Mouse (Mus musculus): ENCODE results near the gene Rragd. TPM values are rescaled to one million over a fixed set of nuclear protein-coding genes. Genes with fewer than 3 reads are reported as not detected.

Rragd gene
- polyA plus RNA-seq, 1 experiment from 2014 or later = 41.9 TPM

GRCm38 (mm10) chr4:33066223-33066960, 83.6 kb downstream of the Rragd start:
- no peak overlapping the region for H3K27ac ChIP-seq (ENCODE audit: low read length)
- WGBS = 27% methylated on average over 14 of the region's 14 CpGs
- H3K4me1 ChIP-seq (ENCODE audit: control insufficient read depth, insufficient read depth, low read length) = peaks cover 8% of the 10 kb centered on the region
- no peaks in the 10 kb centered on the region for H3K36me3 ChIP-seq (ENCODE audit: control insufficient read depth, insufficient read depth)
- peak overlapping the region; percentile 60 for H3K4me2 ChIP-seq (ENCODE audit: low read depth, low read length)
- peak overlapping the region; percentile 60; the same call in 1 of the 2 replicates for H3K9ac ChIP-seq (ENCODE audit: low read length)
- H3K9me3 ChIP-seq (replicated peaks; ENCODE audit: control insufficient read depth, low read length) = no peaks in the 10 kb centered on the region
- H3K27me3 ChIP-seq (ENCODE audit: control insufficient read depth, insufficient read depth, low read length) = no peaks in the 10 kb centered on the region
- H3K4me3 ChIP-seq (ENCODE audit: low read length) = peak overlapping the region; percentile 31
- no peak for ATAC-seq (replicated peaks; ENCODE audit: extremely low read depth, insufficient read depth, low FRiP score)

GRCm38 (mm10) chr4:33067331-33067730, 84.5 kb downstream of the Rragd start:
- Histone ChIP-seq H3K4me2 (ENCODE audit: low read depth, low read length) (no peak overlapping the region), H3K4me3 (ENCODE audit: low read length) (no peak overlapping the region), H3K27ac (ENCODE audit: low read length) (no peak overlapping the region), H3K36me3 (ENCODE audit: control insufficient read depth, insufficient read depth) (no peaks in the 10 kb centered on the region), H3K9ac (ENCODE audit: low read length) (no peak overlapping the region), H3K4me1 (ENCODE audit: control insufficient read depth, insufficient read depth, low read length) (peaks cover 8% of the 10 kb centered on the region), H3K9me3 (replicated peaks; ENCODE audit: control insufficient read depth, low read length) (no peaks in the 10 kb centered on the region), H3K27me3 (ENCODE audit: control insufficient read depth, insufficient read depth, low read length) (no peaks in the 10 kb centered on the region)
- WGBS = 94% methylated on average over 3 of the region's 3 CpGs
- ATAC-seq (replicated peaks; ENCODE audit: extremely low read depth, insufficient read depth, low FRiP score) = no peak

- H3K9ac ChIP-seq (ENCODE audit: low read length) = no peak overlapping the region
- no peak overlapping the region for H3K27ac ChIP-seq (ENCODE audit: low read length)
- H3K27me3 ChIP-seq (ENCODE audit: control insufficient read depth, insufficient read depth, low read length) = no peaks in the 10 kb centered on the region
- H3K9me3 ChIP-seq (replicated peaks; ENCODE audit: control insufficient read depth, low read length) = no peaks in the 10 kb centered on the region
- no peak overlapping the region for H3K4me3 ChIP-seq (ENCODE audit: low read length)
- whole genome bisulfite sequencing = 77% methylated on average over 6 of the region's 6 CpGs
- no peaks in the 10 kb centered on the region for H3K36me3 ChIP-seq (ENCODE audit: control insufficient read depth, insufficient read depth)
- no peak overlapping the region for H3K4me2 ChIP-seq (ENCODE audit: low read depth, low read length)
- peaks cover 12% of the 10 kb centered on the region for H3K4me1 ChIP-seq (ENCODE audit: control insufficient read depth, insufficient read depth, low read length)
- no peak for ATAC-seq (replicated peaks; ENCODE audit: extremely low read depth, insufficient read depth, low FRiP score)
These were observed 85.0 kb downstream of the Rragd start for GRCm38 (mm10) chr4:33067826-33068225.

- WGBS = 48% methylated on average over 6 of the region's 6 CpGs
- H3K9ac ChIP-seq (ENCODE audit: low read length) = no peak overlapping the region
- H3K36me3 ChIP-seq (ENCODE audit: control insufficient read depth, insufficient read depth) = no peaks in the 10 kb centered on the region
- H3K27ac ChIP-seq (ENCODE audit: low read length) = no peak overlapping the region
- no peak overlapping the region for H3K4me3 ChIP-seq (ENCODE audit: low read length)
- H3K4me1 ChIP-seq (ENCODE audit: control insufficient read depth, insufficient read depth, low read length) = peaks cover 12% of the 10 kb centered on the region
- no peaks in the 10 kb centered on the region for H3K27me3 ChIP-seq (ENCODE audit: control insufficient read depth, insufficient read depth, low read length)
- ATAC-seq (replicated peaks; ENCODE audit: extremely low read depth, insufficient read depth, low FRiP score) = no peak
- no peak overlapping the region for H3K4me2 ChIP-seq (ENCODE audit: low read depth, low read length)
- no peaks in the 10 kb centered on the region for H3K9me3 ChIP-seq (replicated peaks; ENCODE audit: control insufficient read depth, low read length)
These were observed 86.1 kb downstream of the Rragd start for GRCm38 (mm10) chr4:33068894-33069293.

- Histone ChIP-seq H3K4me3 (ENCODE audit: low read length) (no peak overlapping the region), H3K4me2 (ENCODE audit: low read depth, low read length) (no peak overlapping the region), H3K4me1 (ENCODE audit: control insufficient read depth, insufficient read depth, low read length) (peaks cover 12% of the 10 kb centered on the region), H3K27me3 (ENCODE audit: control insufficient read depth, insufficient read depth, low read length) (no peaks in the 10 kb centered on the region), H3K27ac (ENCODE audit: low read length) (no peak overlapping the region), H3K36me3 (ENCODE audit: control insufficient read depth, insufficient read depth) (no peaks in the 10 kb centered on the region), H3K9ac (ENCODE audit: low read length) (no peak overlapping the region), H3K9me3 (replicated peaks; ENCODE audit: control insufficient read depth, low read length) (no peaks in the 10 kb centered on the region)
- 84% methylated on average over 6 of the region's 6 CpGs for WGBS
- no peak for ATAC-seq (replicated peaks; ENCODE audit: extremely low read depth, insufficient read depth, low FRiP score)
These were observed 87.5 kb downstream of the Rragd start for GRCm38 (mm10) chr4:33070326-33070725.

- ATAC-seq (replicated peaks; ENCODE audit: extremely low read depth, insufficient read depth, low FRiP score) = no peak
- Histone ChIP-seq H3K27ac (ENCODE audit: low read length) (no peak overlapping the region), H3K9me3 (replicated peaks; ENCODE audit: control insufficient read depth, low read length) (no peaks in the 10 kb centered on the region), H3K4me2 (ENCODE audit: low read depth, low read length) (no peak overlapping the region), H3K4me3 (ENCODE audit: low read length) (no peak overlapping the region), H3K9ac (ENCODE audit: low read length) (no peak overlapping the region), H3K27me3 (ENCODE audit: control insufficient read depth, insufficient read depth, low read length) (no peaks in the 10 kb centered on the region), H3K4me1 (ENCODE audit: control insufficient read depth, insufficient read depth, low read length) (peaks cover 7% of the 10 kb centered on the region), H3K36me3 (ENCODE audit: control insufficient read depth, insufficient read depth) (no peaks in the 10 kb centered on the region)
- 72% methylated on average over 6 of the region's 6 CpGs for WGBS
These were observed 88.5 kb downstream of the Rragd start for GRCm38 (mm10) chr4:33071337-33071736.

Other genes starting within 250 kb of the Rragd start
- gene Lyrm2, start 182.8 kb upstream of the Rragd start, polyA plus RNA-seq (2015; fragmentation: Nextera tagmentation; extraction: Ambion mirVana) = 107 and 109 TPM in 2 replicates
- gene Ankrd6, start 32.2 kb upstream of the Rragd start, polyA plus RNA-seq (2015; fragmentation: Nextera tagmentation; extraction: Ambion mirVana) = 4.7 and 5.6 TPM in 2 replicates
- gene Ube2j1, start 48.4 kb downstream of the Rragd start, polyA plus RNA-seq (2015; fragmentation: Nextera tagmentation; extraction: Ambion mirVana) = 32.9 and 35.3 TPM in 2 replicates
- gene Gabrr2, start 80.0 kb downstream of the Rragd start, polyA plus RNA-seq (2015; fragmentation: Nextera tagmentation; extraction: Ambion mirVana) = 0.17 and 0.69 TPM in 2 replicates
- 0.09 and 0.12 TPM in 2 replicates for gene Gabrr1, start 149.5 kb downstream of the Rragd start, polyA plus RNA-seq (2015; fragmentation: Nextera tagmentation; extraction: Ambion mirVana)
- 2.6 and 2.9 TPM in 2 replicates for gene Pm20d2, start 206.7 kb downstream of the Rragd start, polyA plus RNA-seq (2015; fragmentation: Nextera tagmentation; extraction: Ambion mirVana)
- gene Srsf12, start 226.0 kb downstream of the Rragd start, polyA plus RNA-seq (2015; fragmentation: Nextera tagmentation; extraction: Ambion mirVana) = 1.6 and 2.3 TPM in 2 replicates

Measured in heart, embryonic 16.5 days (tissue).